Mouse (Mus musculus) stomach, embryonic 16.5 days (tissue): Measurements from ENCODE around the gene Cd81. TPM values are rescaled to one million over a fixed set of nuclear protein-coding genes. Genes with fewer than 3 reads are reported as not detected.

Source experiments
- ATAC-seq: fragments of 200-750 bp; cut with Nextera tagmentation; 2 replicates; pipeline ENCODE4 v1.8.0; 2017; ENCODE audit warnings: moderate number of reproducible peaks, moderate TSS enrichment; ENCODE audit not compliant: insufficient read depth, low FRiP score
- H3K27ac ChIP-seq: fragments of 300-500 bp; sonication (generic); 2 replicates; pipeline ENCODE4 v1.5.1; 2014; ENCODE audit warnings: low read length
- H3K27me3 ChIP-seq: fragments of 300-500 bp; sonication (generic); 2 replicates; pipeline ENCODE4 v1.6.1; 2014; ENCODE audit warnings: low read length, control low read depth, mixed read lengths; ENCODE audit not compliant: control insufficient read depth, insufficient read depth
- H3K36me3 ChIP-seq: fragments of 300-500 bp; sonication (generic); 2 replicates; pipeline ENCODE4 v1.6.1; 2014; ENCODE audit warnings: low read length; ENCODE audit not compliant: control insufficient read depth, insufficient read depth
- H3K4me1 ChIP-seq: fragments of 300-500 bp; sonication (generic); 2 replicates; pipeline ENCODE4 v1.6.1; 2014; ENCODE audit warnings: low read length, control low read depth, mixed read lengths; ENCODE audit not compliant: control insufficient read depth, insufficient read depth
- H3K4me2 ChIP-seq: fragments of 300-500 bp; sonication (generic); 2 replicates; pipeline ENCODE4 v1.6.1; 2014; ENCODE audit warnings: low read depth, low read length, mixed read lengths
- H3K4me3 ChIP-seq: fragments of 300-500 bp; sonication (generic); replicated peaks from 2 replicates; pipeline ENCODE4 v1.5.1; 2014; ENCODE audit warnings: mild to moderate bottlenecking, low read length
- H3K9ac ChIP-seq: fragments of 300-500 bp; sonication (generic); 2 replicates; pipeline ENCODE4 v1.6.1; 2014; ENCODE audit warnings: low read length
- H3K9me3 ChIP-seq: fragments of 300-500 bp; sonication (generic); replicated peaks from 2 replicates; pipeline ENCODE4 v1.6.1; 2016; ENCODE audit warnings: low read length, control low read depth; ENCODE audit not compliant: control insufficient read depth
- WGBS: fragments of 180-500 bp; shearing (Covaris S2); extraction: QIAGEN DNeasy Blood & Tissue Kit; methylation state at CpG from one replicate; pipeline ENCODE4 v1.1.7; 2014; 5-methylcytosine and 5-hydroxymethylcytosine counted together
- polyA plus RNA-seq: library from polyadenylated mRNA; unstranded; fragments of >200 nt; fragmentation: Nextera tagmentation; extraction: Ambion mirVana; gene quantifications from 2 replicates; pipeline ENCODE4 v1.2.1, GENCODE M21; 2015

Gene Cd81
- polyA plus RNA-seq, 1 experiment from 2014 or later: 638 TPM

GRCm38 (mm10) chr7:143108200-143108599 lies 55.7 kb downstream of the Cd81 start:
- ATAC-seq: peak; percentile 2; the same call in 1 of the 2 replicates
- WGBS: 43% methylated on average over 5 of the region's 5 CpGs
- peaks cover 44% of the 10 kb centered on the region for H3K27me3 ChIP-seq
- H3K4me2 ChIP-seq: peak overlapping the region; percentile 65
- peaks cover 10% of the 10 kb centered on the region for H3K4me1 ChIP-seq
- no peaks in the 10 kb centered on the region for H3K9me3 ChIP-seq
- H3K27ac ChIP-seq: no peak overlapping the region
- H3K9ac ChIP-seq: no peak overlapping the region
- peak overlapping the region; percentile 48; the same call in 1 of the 2 replicates for H3K4me3 ChIP-seq
- H3K36me3 ChIP-seq: no peaks in the 10 kb centered on the region

GRCm38 (mm10) chr7:143108996-143109660 lies 56.6 kb downstream of the Cd81 start:
- H3K9ac ChIP-seq: no peak overlapping the region
- H3K4me2 ChIP-seq: peak overlapping the region; percentile 36
- H3K4me1 ChIP-seq: peaks cover 10% of the 10 kb centered on the region
- WGBS: 27% methylated on average over 3 of the region's 3 CpGs
- peaks cover 44% of the 10 kb centered on the region for H3K27me3 ChIP-seq
- peak overlapping the region; percentile 11; the same call in 1 of the 2 replicates for H3K27ac ChIP-seq
- H3K4me3 ChIP-seq: 0 out of 2 replicates have a peak overlapping the region, but pooled peaks have one; percentile 3
- ATAC-seq: no peak
- no peaks in the 10 kb centered on the region for H3K36me3 ChIP-seq
- H3K9me3 ChIP-seq: no peaks in the 10 kb centered on the region

- Histone ChIP-seq H3K9me3 (0 out of 2 replicates have a peak, but pooled peaks cover under 1% of the 10 kb centered on the region), H3K4me2 (peak overlapping the region; percentile 7; the same call in 1 of the 2 replicates), H3K9ac (no peak overlapping the region), H3K4me1 (peaks cover 10% of the 10 kb centered on the region), H3K4me3 (no peak overlapping the region), H3K36me3 (no peaks in the 10 kb centered on the region), H3K27ac (no peak overlapping the region), H3K27me3 (peaks cover 44% of the 10 kb centered on the region)
- ATAC-seq: no peak
- WGBS: 60% methylated on average over 3 of the region's 3 CpGs
Measured at GRCm38 (mm10) chr7:143109696-143110095, 57.2 kb downstream of the Cd81 start.

GRCm38 (mm10) chr7:143110803-143111202 lies 58.3 kb downstream of the Cd81 start:
- Histone ChIP-seq H3K27me3 (peaks cover 33% of the 10 kb centered on the region), H3K4me1 (peaks cover 6% of the 10 kb centered on the region), H3K27ac (no peak overlapping the region), H3K36me3 (no peaks in the 10 kb centered on the region), H3K4me3 (no peak overlapping the region), H3K4me2 (no peak overlapping the region), H3K9me3 (0 out of 2 replicates have a peak, but pooled peaks cover 3% of the 10 kb centered on the region), H3K9ac (0 out of 2 replicates have a peak overlapping the region, but pooled peaks have one; percentile 18)
- ATAC-seq: 0 out of 2 replicates have a peak, but pooled peaks have one; percentile 18
- 62% methylated on average over 1 of the region's 1 CpGs for WGBS

- Histone ChIP-seq H3K27me3 (peaks cover 24% of the 10 kb centered on the region), H3K36me3 (no peaks in the 10 kb centered on the region), H3K4me2 (no peak overlapping the region), H3K4me3 (no peak overlapping the region), H3K27ac (no peak overlapping the region), H3K9me3 (0 out of 2 replicates have a peak, but pooled peaks cover 3% of the 10 kb centered on the region), H3K9ac (no peak overlapping the region), H3K4me1 (peaks cover 5% of the 10 kb centered on the region)
- 54% methylated on average over 4 of the region's 4 CpGs for WGBS
- ATAC-seq: no peak
Measured at GRCm38 (mm10) chr7:143111719-143112118, 59.2 kb downstream of the Cd81 start.

GRCm38 (mm10) chr7:143112395-143112794 lies 59.9 kb downstream of the Cd81 start:
- Histone ChIP-seq H3K9me3 (0 out of 2 replicates have a peak, but pooled peaks cover 3% of the 10 kb centered on the region), H3K4me2 (no peak overlapping the region), H3K9ac (no peak overlapping the region), H3K27me3 (peaks cover 17% of the 10 kb centered on the region), H3K4me1 (peaks cover 2% of the 10 kb centered on the region; the same call in 1 of the 2 replicates), H3K36me3 (no peaks in the 10 kb centered on the region), H3K27ac (no peak overlapping the region), H3K4me3 (no peak overlapping the region)
- WGBS: 11% methylated on average over 1 of the region's 1 CpGs
- ATAC-seq: no peak

- Histone ChIP-seq H3K9me3 (0 out of 2 replicates have a peak, but pooled peaks cover 3% of the 10 kb centered on the region), H3K4me1 (peaks cover 5% of the 10 kb centered on the region), H3K27me3 (0 out of 2 replicates have a peak, but pooled peaks cover 1% of the 10 kb centered on the region), H3K4me3 (no peak overlapping the region), H3K36me3 (no peaks in the 10 kb centered on the region), H3K9ac (no peak overlapping the region), H3K27ac (no peak overlapping the region), H3K4me2 (no peak overlapping the region)
- ATAC-seq: no peak
Measured at GRCm38 (mm10) chr7:143114773-143115172, 62.2 kb downstream of the Cd81 start.

GRCm38 (mm10) chr7:143116521-143116920 lies 64.0 kb downstream of the Cd81 start:
- WGBS: 80% methylated on average over 5 of the region's 5 CpGs
- no peaks in the 10 kb centered on the region for H3K27me3 ChIP-seq
- no peak overlapping the region for H3K27ac ChIP-seq
- no peak overlapping the region for H3K4me3 ChIP-seq
- no peak overlapping the region for H3K4me2 ChIP-seq
- peaks cover 10% of the 10 kb centered on the region for H3K4me1 ChIP-seq
- H3K9me3 ChIP-seq: 0 out of 2 replicates have a peak, but pooled peaks cover 3% of the 10 kb centered on the region
- H3K36me3 ChIP-seq: no peaks in the 10 kb centered on the region
- no peak for ATAC-seq
- H3K9ac ChIP-seq: no peak overlapping the region
